Mouse (Mus musculus): ENCODE results near the gene Chn2. TPM values are rescaled to one million over a fixed set of nuclear protein-coding genes. Genes with fewer than 3 reads are reported as not detected.

Chn2 gene
- polyA plus RNA-seq, 1 experiment from 2014 or later = 7.6 TPM

GRCm38 (mm10) chr6:54042142-54042541 lies 2.8 kb downstream of the Chn2 start:
- no peak for ATAC-seq (ENCODE audit: insufficient number of reproducible peaks, low FRiP score)
- WGBS = 61% methylated on average over 1 of the region's 1 CpGs

GRCm38 (mm10) chr6:54043536-54043935 lies 4.2 kb downstream of the Chn2 start:
- no peaks in the 10 kb centered on the region for H3K9me3 ChIP-seq (replicated peaks)

More at GRCm38 (mm10) chr6:54042142-54042541, 2.8 kb downstream of the Chn2 start:
- Histone ChIP-seq H3K4me1 (replicated peaks) (peaks cover 16% of the 10 kb centered on the region), H3K9ac (no peak overlapping the region), H3K36me3 (no peaks in the 10 kb centered on the region), H3K4me3 (no peak overlapping the region), H3K4me2 (no peak overlapping the region), H3K9me3 (replicated peaks) (0 out of 2 replicates have a peak, but pooled peaks cover under 1% of the 10 kb centered on the region), H3K27me3 (replicated peaks) (peaks cover 32% of the 10 kb centered on the region), H3K27ac (ENCODE audit: poor library complexity, severe bottlenecking) (no peak overlapping the region)

GRCm38 (mm10) chr6:54045748-54046721 lies 6.7 kb downstream of the Chn2 start:
- Histone ChIP-seq H3K27ac (ENCODE audit: poor library complexity, severe bottlenecking) (no peak overlapping the region), H3K4me3 (no peak overlapping the region)

More at GRCm38 (mm10) chr6:54043536-54043935, 4.2 kb downstream of the Chn2 start:
- Histone ChIP-seq H3K27ac (ENCODE audit: poor library complexity, severe bottlenecking) (no peak overlapping the region), H3K4me1 (replicated peaks) (peaks cover 16% of the 10 kb centered on the region), H3K9ac (no peak overlapping the region), H3K4me3 (no peak overlapping the region), H3K4me2 (no peak overlapping the region), H3K36me3 (no peaks in the 10 kb centered on the region), H3K27me3 (replicated peaks) (peaks cover 23% of the 10 kb centered on the region)
- no peak for ATAC-seq (ENCODE audit: insufficient number of reproducible peaks, low FRiP score)
- WGBS = 85% methylated on average over 5 of the region's 5 CpGs

GRCm38 (mm10) chr6:54046884-54047747 lies 7.8 kb downstream of the Chn2 start:
- Histone ChIP-seq H3K9ac (no peak overlapping the region), H3K9me3 (replicated peaks) (no peaks in the 10 kb centered on the region), H3K36me3 (no peaks in the 10 kb centered on the region), H3K27ac (ENCODE audit: poor library complexity, severe bottlenecking) (no peak overlapping the region), H3K4me1 (replicated peaks) (no peaks in the 10 kb centered on the region), H3K4me3 (no peak overlapping the region), H3K27me3 (replicated peaks) (peaks cover 16% of the 10 kb centered on the region), H3K4me2 (no peak overlapping the region)
- ATAC-seq (ENCODE audit: insufficient number of reproducible peaks, low FRiP score) = no peak
- 77% methylated on average over 11 of the region's 11 CpGs for WGBS

More at GRCm38 (mm10) chr6:54045748-54046721, 6.7 kb downstream of the Chn2 start:
- peaks cover 3% of the 10 kb centered on the region; the same call in 1 of the 2 replicates for H3K4me1 ChIP-seq (replicated peaks)
- no peak overlapping the region for H3K9ac ChIP-seq
- no peaks in the 10 kb centered on the region for H3K36me3 ChIP-seq
- peaks cover 23% of the 10 kb centered on the region for H3K27me3 ChIP-seq (replicated peaks)
- H3K9me3 ChIP-seq (replicated peaks) = no peaks in the 10 kb centered on the region
- no peak for ATAC-seq (ENCODE audit: insufficient number of reproducible peaks, low FRiP score)
- H3K4me2 ChIP-seq = no peak overlapping the region
- WGBS = 79% methylated on average over 8 of the region's 8 CpGs

GRCm38 (mm10) chr6:54048768-54049167 lies 9.4 kb downstream of the Chn2 start:
- Histone ChIP-seq H3K27ac (ENCODE audit: poor library complexity, severe bottlenecking) (no peak overlapping the region), H3K4me2 (no peak overlapping the region), H3K36me3 (no peaks in the 10 kb centered on the region), H3K4me3 (no peak overlapping the region), H3K9me3 (replicated peaks) (no peaks in the 10 kb centered on the region), H3K9ac (no peak overlapping the region), H3K27me3 (replicated peaks) (no peaks in the 10 kb centered on the region), H3K4me1 (replicated peaks) (no peaks in the 10 kb centered on the region)
- 83% methylated on average over 6 of the region's 6 CpGs for WGBS
- no peak for ATAC-seq (ENCODE audit: insufficient number of reproducible peaks, low FRiP score)

- ATAC-seq (ENCODE audit: insufficient number of reproducible peaks, low FRiP score) = no peak
- 68% methylated on average over 7 of the region's 7 CpGs for WGBS
- H3K4me2 ChIP-seq = no peak overlapping the region
- no peaks in the 10 kb centered on the region; the same call in 1 of the 2 replicates for H3K4me1 ChIP-seq (replicated peaks)
- no peak overlapping the region for H3K4me3 ChIP-seq
- no peak overlapping the region for H3K27ac ChIP-seq (ENCODE audit: poor library complexity, severe bottlenecking)
- H3K36me3 ChIP-seq = no peaks in the 10 kb centered on the region
- no peak overlapping the region for H3K9ac ChIP-seq
- no peaks in the 10 kb centered on the region for H3K27me3 ChIP-seq (replicated peaks)
- H3K9me3 ChIP-seq (replicated peaks) = no peaks in the 10 kb centered on the region
Measured at GRCm38 (mm10) chr6:54051173-54051572, 11.8 kb downstream of the Chn2 start.

GRCm38 (mm10) chr6:54052124-54052523 lies 12.8 kb downstream of the Chn2 start:
- Histone ChIP-seq H3K27me3 (replicated peaks) (no peaks in the 10 kb centered on the region), H3K27ac (ENCODE audit: poor library complexity, severe bottlenecking) (no peak overlapping the region), H3K9ac (no peak overlapping the region), H3K36me3 (no peaks in the 10 kb centered on the region), H3K9me3 (replicated peaks) (no peaks in the 10 kb centered on the region), H3K4me3 (no peak overlapping the region), H3K4me2 (no peak overlapping the region), H3K4me1 (replicated peaks) (no peaks in the 10 kb centered on the region; the same call in 1 of the 2 replicates)
- 84% methylated on average over 7 of the region's 7 CpGs for WGBS
- ATAC-seq (ENCODE audit: insufficient number of reproducible peaks, low FRiP score) = no peak

- no peak overlapping the region for H3K27ac ChIP-seq (ENCODE audit: poor library complexity, severe bottlenecking)
- 83% methylated on average over 1 of the region's 1 CpGs for WGBS
- no peak overlapping the region for H3K4me3 ChIP-seq
- no peak for ATAC-seq (ENCODE audit: insufficient number of reproducible peaks, low FRiP score)
- H3K4me2 ChIP-seq = no peak overlapping the region
- no peaks in the 10 kb centered on the region; the same call in 1 of the 2 replicates for H3K4me1 ChIP-seq (replicated peaks)
- H3K9ac ChIP-seq = no peak overlapping the region
- no peaks in the 10 kb centered on the region for H3K27me3 ChIP-seq (replicated peaks)
- no peaks in the 10 kb centered on the region for H3K9me3 ChIP-seq (replicated peaks)
- no peaks in the 10 kb centered on the region for H3K36me3 ChIP-seq
Measured at GRCm38 (mm10) chr6:54052666-54053065, 13.3 kb downstream of the Chn2 start.

- Histone ChIP-seq H3K36me3 (no peaks in the 10 kb centered on the region), H3K9ac (no peak overlapping the region), H3K4me3 (no peak overlapping the region), H3K4me1 (replicated peaks) (no peaks in the 10 kb centered on the region; the same call in 1 of the 2 replicates), H3K27me3 (replicated peaks) (no peaks in the 10 kb centered on the region), H3K9me3 (replicated peaks) (no peaks in the 10 kb centered on the region), H3K4me2 (no peak overlapping the region), H3K27ac (ENCODE audit: poor library complexity, severe bottlenecking) (no peak overlapping the region)
- 85% methylated on average over 3 of the region's 3 CpGs for WGBS
- ATAC-seq (ENCODE audit: insufficient number of reproducible peaks, low FRiP score) = no peak
Measured at GRCm38 (mm10) chr6:54053316-54053715, 14.0 kb downstream of the Chn2 start.

GRCm38 (mm10) chr6:54055387-54055786 lies 16.0 kb downstream of the Chn2 start:
- H3K4me3 ChIP-seq = no peak overlapping the region
- WGBS = 62% methylated on average over 5 of the region's 5 CpGs
- no peaks in the 10 kb centered on the region for H3K36me3 ChIP-seq
- no peak for ATAC-seq (ENCODE audit: insufficient number of reproducible peaks, low FRiP score)
- H3K9me3 ChIP-seq (replicated peaks) = no peaks in the 10 kb centered on the region
- H3K27me3 ChIP-seq (replicated peaks) = no peaks in the 10 kb centered on the region
- H3K4me1 ChIP-seq (replicated peaks) = peaks cover 6% of the 10 kb centered on the region
- no peak overlapping the region for H3K27ac ChIP-seq (ENCODE audit: poor library complexity, severe bottlenecking)
- no peak overlapping the region for H3K9ac ChIP-seq
- no peak overlapping the region for H3K4me2 ChIP-seq
